Mouse (Mus musculus): ENCODE measurements around the gene Tmem189. TPM values are rescaled to one million over a fixed set of nuclear protein-coding genes. Genes with fewer than 3 reads are reported as not detected.
A peak's percentile ranks its signal among the peaks of the same experiment; 100 is the strongest.

Gene Tmem189
- polyA plus RNA-seq, 1 experiment from 2014 or later = 30.5 TPM

- no peak overlapping the region for H3K4me2 ChIP-seq
- DNase-seq (ENCODE audit: low spot score) (no peak), ATAC-seq (replicated peaks; ENCODE audit: low FRiP score) (no peak)
- H3K9me3 ChIP-seq (ENCODE audit: control insufficient read depth, low read length) = no peaks in the 10 kb centered on the region
- no peaks in the 10 kb centered on the region for H3K36me3 ChIP-seq (ENCODE audit: control insufficient read depth, insufficient read depth, low read length)
- no peak overlapping the region for H3K27ac ChIP-seq (ENCODE audit: low read depth, low read length)
- peaks cover 2% of the 10 kb centered on the region for H3K4me1 ChIP-seq (replicated peaks; ENCODE audit: control insufficient read depth, insufficient read depth, low read length)
- no peaks in the 10 kb centered on the region for H3K27me3 ChIP-seq (replicated peaks; ENCODE audit: control insufficient read depth, insufficient read depth, low read length)
- no peak overlapping the region for H3K9ac ChIP-seq (ENCODE audit: low read depth, low read length)
- WGBS = 55% methylated on average over 15 of the region's 15 CpGs
- H3K4me3 ChIP-seq (ENCODE audit: low read depth, low read length) = no peak overlapping the region
Observed at GRCm38 (mm10) chr2:167708373-167708772, 18.8 kb upstream of the Tmem189 start.

GRCm38 (mm10) chr2:167706183-167706939 lies 16.7 kb upstream of the Tmem189 start:
- whole genome bisulfite sequencing = 79% methylated on average over 11 of the region's 11 CpGs

GRCm38 (mm10) chr2:167704409-167704808 lies 14.8 kb upstream of the Tmem189 start:
- Histone ChIP-seq H3K4me3 (ENCODE audit: low read depth, low read length) (no peak overlapping the region), H3K36me3 (ENCODE audit: control insufficient read depth, insufficient read depth, low read length) (no peaks in the 10 kb centered on the region), H3K4me2 (no peak overlapping the region), H3K4me1 (replicated peaks; ENCODE audit: control insufficient read depth, insufficient read depth, low read length) (no peaks in the 10 kb centered on the region; the same call in 1 of the 2 replicates), H3K9ac (ENCODE audit: low read depth, low read length) (no peak overlapping the region), H3K27me3 (replicated peaks; ENCODE audit: control insufficient read depth, insufficient read depth, low read length) (no peaks in the 10 kb centered on the region), H3K9me3 (ENCODE audit: control insufficient read depth, low read length) (no peaks in the 10 kb centered on the region), H3K27ac (ENCODE audit: low read depth, low read length) (no peak overlapping the region)
- no peak for DNase-seq (ENCODE audit: low spot score)
- no peak for ATAC-seq (replicated peaks; ENCODE audit: low FRiP score)
- 82% methylated on average over 4 of the region's 4 CpGs for WGBS

More at GRCm38 (mm10) chr2:167706183-167706939, 16.7 kb upstream of the Tmem189 start:
- ATAC-seq (replicated peaks; ENCODE audit: low FRiP score) (no peak), DNase-seq (ENCODE audit: low spot score) (no peak)
- Histone ChIP-seq H3K4me3 (ENCODE audit: low read depth, low read length) (no peak overlapping the region), H3K27me3 (replicated peaks; ENCODE audit: control insufficient read depth, insufficient read depth, low read length) (no peaks in the 10 kb centered on the region), H3K4me1 (replicated peaks; ENCODE audit: control insufficient read depth, insufficient read depth, low read length) (peaks cover 2% of the 10 kb centered on the region), H3K4me2 (no peak overlapping the region), H3K36me3 (ENCODE audit: control insufficient read depth, insufficient read depth, low read length) (no peaks in the 10 kb centered on the region), H3K9me3 (ENCODE audit: control insufficient read depth, low read length) (no peaks in the 10 kb centered on the region), H3K27ac (ENCODE audit: low read depth, low read length) (no peak overlapping the region), H3K9ac (ENCODE audit: low read depth, low read length) (no peak overlapping the region)

GRCm38 (mm10) chr2:167702126-167702525 lies 12.5 kb upstream of the Tmem189 start:
- no peak overlapping the region for H3K27ac ChIP-seq (ENCODE audit: low read depth, low read length)

GRCm38 (mm10) chr2:167701472-167701871 lies 11.8 kb upstream of the Tmem189 start:
- WGBS = 64% methylated on average over 5 of the region's 5 CpGs

More at GRCm38 (mm10) chr2:167702126-167702525, 12.5 kb upstream of the Tmem189 start:
- Histone ChIP-seq H3K4me3 (ENCODE audit: low read depth, low read length) (no peak overlapping the region), H3K4me2 (no peak overlapping the region), H3K9ac (ENCODE audit: low read depth, low read length) (no peak overlapping the region), H3K4me1 (replicated peaks; ENCODE audit: control insufficient read depth, insufficient read depth, low read length) (peaks cover 4% of the 10 kb centered on the region; the same call in 1 of the 2 replicates), H3K36me3 (ENCODE audit: control insufficient read depth, insufficient read depth, low read length) (no peaks in the 10 kb centered on the region), H3K9me3 (ENCODE audit: control insufficient read depth, low read length) (no peaks in the 10 kb centered on the region), H3K27me3 (replicated peaks; ENCODE audit: control insufficient read depth, insufficient read depth, low read length) (no peaks in the 10 kb centered on the region)
- 75% methylated on average over 6 of the region's 6 CpGs for WGBS
- no peak for ATAC-seq (replicated peaks; ENCODE audit: low FRiP score)
- DNase-seq (ENCODE audit: low spot score) = no peak

GRCm38 (mm10) chr2:167700018-167700417 lies 10.4 kb upstream of the Tmem189 start:
- Histone ChIP-seq H3K36me3 (ENCODE audit: control insufficient read depth, insufficient read depth, low read length) (no peaks in the 10 kb centered on the region), H3K27ac (ENCODE audit: low read depth, low read length) (no peak overlapping the region), H3K4me2 (no peak overlapping the region), H3K4me1 (replicated peaks; ENCODE audit: control insufficient read depth, insufficient read depth, low read length) (peaks cover 4% of the 10 kb centered on the region; the same call in 1 of the 2 replicates), H3K4me3 (ENCODE audit: low read depth, low read length) (no peak overlapping the region), H3K27me3 (replicated peaks; ENCODE audit: control insufficient read depth, insufficient read depth, low read length) (no peaks in the 10 kb centered on the region), H3K9ac (ENCODE audit: low read depth, low read length) (no peak overlapping the region), H3K9me3 (ENCODE audit: control insufficient read depth, low read length) (no peaks in the 10 kb centered on the region)
- ATAC-seq (replicated peaks; ENCODE audit: low FRiP score) (no peak), DNase-seq (ENCODE audit: low spot score) (no peak)
- WGBS = 72% methylated on average over 5 of the region's 5 CpGs

More at GRCm38 (mm10) chr2:167701472-167701871, 11.8 kb upstream of the Tmem189 start:
- H3K27me3 ChIP-seq (replicated peaks; ENCODE audit: control insufficient read depth, insufficient read depth, low read length) = no peaks in the 10 kb centered on the region
- H3K27ac ChIP-seq (ENCODE audit: low read depth, low read length) = no peak overlapping the region
- H3K9me3 ChIP-seq (ENCODE audit: control insufficient read depth, low read length) = no peaks in the 10 kb centered on the region
- no peak overlapping the region for H3K4me2 ChIP-seq
- ATAC-seq (replicated peaks; ENCODE audit: low FRiP score) (no peak), DNase-seq (ENCODE audit: low spot score) (no peak)
- no peak overlapping the region for H3K9ac ChIP-seq (ENCODE audit: low read depth, low read length)
- H3K4me3 ChIP-seq (ENCODE audit: low read depth, low read length) = no peak overlapping the region
- H3K36me3 ChIP-seq (ENCODE audit: control insufficient read depth, insufficient read depth, low read length) = no peaks in the 10 kb centered on the region
- H3K4me1 ChIP-seq (replicated peaks; ENCODE audit: control insufficient read depth, insufficient read depth, low read length) = peaks cover 4% of the 10 kb centered on the region; the same call in 1 of the 2 replicates

- DNase-seq (ENCODE audit: low spot score) = no peak
- Histone ChIP-seq H3K9ac (ENCODE audit: low read depth, low read length) (peak overlapping the region; percentile 25), H3K27me3 (replicated peaks; ENCODE audit: control insufficient read depth, insufficient read depth, low read length) (no peaks in the 10 kb centered on the region), H3K36me3 (ENCODE audit: control insufficient read depth, insufficient read depth, low read length) (no peaks in the 10 kb centered on the region), H3K4me2 (peak overlapping the region; percentile 35), H3K27ac (ENCODE audit: low read depth, low read length) (no peak overlapping the region; the same call in 1 of the 2 replicates), H3K4me1 (replicated peaks; ENCODE audit: control insufficient read depth, insufficient read depth, low read length) (peaks cover 4% of the 10 kb centered on the region; the same call in 1 of the 2 replicates), H3K4me3 (ENCODE audit: low read depth, low read length) (no peak overlapping the region; the same call in 1 of the 2 replicates), H3K9me3 (ENCODE audit: control insufficient read depth, low read length) (no peaks in the 10 kb centered on the region)
- ATAC-seq (replicated peaks; ENCODE audit: low FRiP score) = peak; percentile 69
- 25% methylated on average over 5 of the region's 5 CpGs for WGBS
Observed at GRCm38 (mm10) chr2:167697902-167698301, 8.3 kb upstream of the Tmem189 start.

GRCm38 (mm10) chr2:167696143-167696542 lies 6.5 kb upstream of the Tmem189 start:
- WGBS = 81% methylated on average over 7 of the region's 7 CpGs
- no peak for ATAC-seq (replicated peaks; ENCODE audit: low FRiP score)
- Histone ChIP-seq H3K9ac (ENCODE audit: low read depth, low read length) (no peak overlapping the region), H3K4me1 (replicated peaks; ENCODE audit: control insufficient read depth, insufficient read depth, low read length) (peaks cover 9% of the 10 kb centered on the region; the same call in 1 of the 2 replicates), H3K27me3 (replicated peaks; ENCODE audit: control insufficient read depth, insufficient read depth, low read length) (no peaks in the 10 kb centered on the region), H3K9me3 (ENCODE audit: control insufficient read depth, low read length) (no peaks in the 10 kb centered on the region), H3K36me3 (ENCODE audit: control insufficient read depth, insufficient read depth, low read length) (no peaks in the 10 kb centered on the region), H3K4me3 (ENCODE audit: low read depth, low read length) (no peak overlapping the region), H3K4me2 (no peak overlapping the region), H3K27ac (ENCODE audit: low read depth, low read length) (no peak overlapping the region)
- DNase-seq (ENCODE audit: low spot score) = no peak

GRCm38 (mm10) chr2:167695491-167695890 lies 5.9 kb upstream of the Tmem189 start:
- DNase-seq (ENCODE audit: low spot score) = no peak
- Histone ChIP-seq H3K4me1 (replicated peaks; ENCODE audit: control insufficient read depth, insufficient read depth, low read length) (peaks cover 15% of the 10 kb centered on the region), H3K9ac (ENCODE audit: low read depth, low read length) (no peak overlapping the region), H3K4me2 (no peak overlapping the region), H3K9me3 (ENCODE audit: control insufficient read depth, low read length) (no peaks in the 10 kb centered on the region), H3K36me3 (ENCODE audit: control insufficient read depth, insufficient read depth, low read length) (no peaks in the 10 kb centered on the region), H3K27me3 (replicated peaks; ENCODE audit: control insufficient read depth, insufficient read depth, low read length) (no peaks in the 10 kb centered on the region), H3K4me3 (ENCODE audit: low read depth, low read length) (no peak overlapping the region), H3K27ac (ENCODE audit: low read depth, low read length) (no peak overlapping the region)
- no peak for ATAC-seq (replicated peaks; ENCODE audit: low FRiP score)
- WGBS = 88% methylated on average over 14 of the region's 14 CpGs
